Comparison of ENCODE assay signal across 17 mouse cellular contexts in the genomic region with DNA sequence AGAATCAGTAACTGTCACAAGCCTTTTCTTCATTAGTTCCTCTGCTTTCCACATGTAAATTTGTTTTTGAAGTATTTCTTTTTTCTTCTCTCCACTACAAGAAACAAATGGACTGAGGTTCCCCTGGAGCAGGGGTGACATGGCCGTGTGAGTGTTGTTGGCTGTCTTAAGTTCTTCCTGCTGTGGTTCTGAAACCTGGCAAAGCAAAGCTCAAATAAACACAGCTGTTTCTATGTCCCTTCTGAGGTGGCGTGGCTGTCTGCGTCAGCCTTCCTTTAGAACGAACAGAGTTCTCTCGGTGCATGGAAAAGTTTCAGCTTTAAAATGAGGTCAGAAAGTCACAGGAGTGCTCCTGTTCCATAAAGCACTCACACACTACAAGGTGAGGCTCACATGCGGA.
"Had no signal": no experiment of that assay in that cellular context is flagged by ENCODE, and none has a peak within 500 bp of the region (broad histone marks: within the 10 kb centered on the region; RNA-seq: fewer than 3 reads in every experiment).

No protein-coding gene starts in this region.

- H3K4me1 ChIP-seq: intestine, embryonic 15.5 days; liver, embryonic 13.5 days; lung, embryonic 15.5 days; megakaryocyte, embryonic 14.5 days; neural tube, embryonic 12.5 days; neural tube, embryonic 15.5 days had no signal

- ATAC-seq: intestine, embryonic 15.5 days had no signal

- H3K9me3 ChIP-seq: intestine, embryonic 15.5 days; liver, embryonic 13.5 days; lung, embryonic 15.5 days; neural tube, embryonic 12.5 days; neural tube, embryonic 15.5 days had no signal

- H3K9ac ChIP-seq: intestine, embryonic 15.5 days; liver, embryonic 13.5 days; lung, embryonic 15.5 days; neural tube, embryonic 12.5 days; neural tube, embryonic 15.5 days had no signal

- H3K27ac ChIP-seq: intestine, embryonic 15.5 days; layer of hippocampus, adult 2 months; liver, embryonic 13.5 days; lung, embryonic 15.5 days; neural tube, embryonic 12.5 days; neural tube, embryonic 15.5 days had no signal

- H3K27me3 ChIP-seq: intestine, embryonic 15.5 days; liver, embryonic 13.5 days; lung, embryonic 15.5 days; megakaryocyte, embryonic 14.5 days; neural tube, embryonic 12.5 days; neural tube, embryonic 15.5 days had no signal

- H3K36me3 ChIP-seq: intestine, embryonic 15.5 days; liver, embryonic 13.5 days; lung, embryonic 15.5 days; neural tube, embryonic 12.5 days; neural tube, embryonic 15.5 days had no signal

- H3K4me2 ChIP-seq: intestine, embryonic 15.5 days; liver, embryonic 13.5 days; lung, embryonic 15.5 days; midbrain, embryonic 11.5 days; neural tube, embryonic 12.5 days; neural tube, embryonic 15.5 days had no signal

- H3K4me3 ChIP-seq: intestine, embryonic 15.5 days; layer of hippocampus, adult 2 months; liver, embryonic 13.5 days; lung, embryonic 15.5 days; megakaryocyte, embryonic 14.5 days; neural tube, embryonic 12.5 days; neural tube, embryonic 15.5 days had no signal

- DNase-seq: kidney, adult 11 months; kidney, adult 9 months; kidney, postnatal 25 days; layer of hippocampus, adult 9-11 months; liver, embryonic 13.5 days; midbrain, embryonic 14.5 days; right cerebral cortex, adult 18-20 months; right cerebral cortex, postnatal 25 days; thymus, adult 18-20 months; thymus, postnatal 36 days had no signal
